Mouse (Mus musculus): Measurements from ENCODE around the gene Cacna1a. TPM values are rescaled to one million over a fixed set of nuclear protein-coding genes. Genes with fewer than 3 reads are reported as not detected.

The Cacna1a gene
- total RNA-seq, 1 experiment from 2014 or later: 13.2 TPM

DNA sequence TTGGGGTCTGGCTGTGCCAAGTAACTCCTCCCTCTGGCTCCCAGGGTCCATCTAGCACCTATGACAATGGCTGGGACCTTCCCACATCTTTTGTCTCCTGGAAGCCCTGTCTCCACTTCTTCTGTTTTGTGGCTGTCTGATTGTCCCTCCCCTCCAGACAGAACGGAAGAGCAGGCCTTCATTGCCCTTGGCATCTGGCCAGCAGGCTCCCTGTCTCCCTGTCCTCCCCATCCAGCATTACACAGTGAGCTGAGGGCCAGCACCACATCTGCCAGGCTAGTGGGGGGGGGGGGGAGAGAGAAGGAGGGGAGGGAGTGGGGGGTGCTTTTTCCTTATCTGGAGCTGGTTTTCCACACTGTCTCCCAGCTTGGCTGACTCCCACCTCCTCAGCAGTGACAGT lies 53.8 kb downstream of the Cacna1a start:
- ATAC-seq (replicated peaks in 1 of 2; ENCODE audit: insufficient read depth in 1 of 2, low FRiP score in 2 of 2, low TSS enrichment in 1 of 2, low read depth in 1 of 2, poor library complexity in 2 of 2, severe bottlenecking in 2 of 2): no peak

DNA sequence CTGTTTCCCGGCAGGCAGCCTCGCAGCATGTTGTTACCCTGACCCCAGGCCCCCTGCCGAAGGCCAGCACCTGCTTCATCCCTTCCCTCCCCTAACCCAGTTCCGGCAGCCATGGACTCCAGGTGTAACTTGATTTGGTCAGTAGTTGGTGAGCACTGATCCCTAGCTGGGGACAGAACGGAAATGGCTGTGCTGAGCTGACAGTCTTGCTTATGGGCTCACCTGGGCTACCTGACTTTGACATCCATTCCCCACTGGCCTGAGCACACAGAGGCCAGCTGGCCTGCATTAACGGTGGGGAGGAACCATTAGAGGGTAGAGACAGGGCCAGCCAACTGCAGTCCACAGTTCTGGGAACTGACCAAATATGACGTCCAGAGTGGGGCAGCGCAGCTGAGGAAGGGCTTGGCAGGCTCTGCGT lies 58.3 kb downstream of the Cacna1a start:
- no peak for ATAC-seq (replicated peaks in 1 of 2; ENCODE audit: insufficient read depth in 1 of 2, low FRiP score in 2 of 2, low TSS enrichment in 1 of 2, low read depth in 1 of 2, poor library complexity in 2 of 2, severe bottlenecking in 2 of 2)

DNA sequence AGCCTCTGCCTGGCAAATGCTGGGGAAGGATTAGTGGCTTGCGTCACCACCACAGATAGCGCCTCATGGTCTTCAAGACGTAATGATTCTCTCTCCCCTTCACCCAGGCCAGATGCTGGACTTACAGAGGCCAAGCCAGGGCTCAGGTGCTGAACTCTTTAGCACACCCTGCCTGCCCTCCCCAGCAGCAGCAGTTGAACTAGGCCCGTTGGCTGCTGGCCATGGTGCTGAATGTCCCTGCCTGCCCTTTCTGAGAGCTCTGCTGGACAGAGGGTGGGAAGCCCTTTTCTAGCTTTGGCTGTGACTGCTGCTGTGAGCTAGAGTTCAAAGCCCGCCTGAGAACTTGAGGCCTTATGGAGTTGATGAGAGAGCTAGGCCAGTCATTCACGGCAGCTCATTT lies 66.3 kb downstream of the Cacna1a start:
- peak; percentile 48 to 49; a peak in 2 of 4 replicates for ATAC-seq (replicated peaks in 1 of 2; ENCODE audit: insufficient read depth in 1 of 2, low FRiP score in 2 of 2, low TSS enrichment in 1 of 2, low read depth in 1 of 2, poor library complexity in 2 of 2, severe bottlenecking in 2 of 2)

DNA sequence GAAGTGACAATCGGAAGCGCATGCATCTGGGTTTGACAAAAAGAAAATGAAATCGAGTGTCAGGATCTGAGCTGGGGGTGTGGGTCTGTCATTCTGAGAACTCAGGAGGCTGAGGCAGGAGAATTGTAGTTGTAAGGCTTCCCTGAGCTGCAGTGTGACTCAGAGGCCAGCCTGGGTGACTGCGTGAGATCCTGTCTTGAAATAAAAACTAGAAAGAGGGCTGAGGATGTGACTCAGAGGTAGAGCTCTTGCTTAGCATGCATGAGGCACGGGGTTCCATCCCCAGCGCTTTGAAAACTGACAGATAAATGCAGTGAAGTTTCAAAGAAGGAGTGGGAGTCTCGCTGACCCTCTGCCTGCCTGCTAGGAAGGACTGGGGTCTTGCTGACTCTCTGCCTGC lies 70.6 kb downstream of the Cacna1a start:
- no peak for ATAC-seq (replicated peaks in 1 of 2; ENCODE audit: insufficient read depth in 1 of 2, low FRiP score in 2 of 2, low TSS enrichment in 1 of 2, low read depth in 1 of 2, poor library complexity in 2 of 2, severe bottlenecking in 2 of 2)

DNA sequence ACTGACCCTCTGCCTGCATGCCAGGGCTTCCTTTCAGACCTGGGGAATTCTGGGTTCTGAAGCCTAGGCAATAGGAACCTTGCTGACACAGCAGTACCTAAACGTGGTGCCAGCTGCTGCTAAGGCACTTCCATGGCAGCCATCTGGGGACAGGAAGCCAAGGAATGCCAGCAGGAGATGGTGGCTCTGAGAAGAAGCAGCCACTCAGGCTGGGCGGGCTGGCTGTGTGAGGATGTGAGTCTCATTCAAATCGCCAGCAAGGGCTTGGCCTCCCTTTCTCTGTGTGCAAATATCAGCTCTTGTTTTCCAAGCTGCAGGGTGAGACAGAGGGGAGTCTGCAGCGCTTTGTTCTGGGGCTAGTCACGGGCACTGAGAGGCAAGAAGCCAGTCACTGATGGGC lies 71.0 kb downstream of the Cacna1a start:
- ATAC-seq (replicated peaks in 1 of 2; ENCODE audit: insufficient read depth in 1 of 2, low FRiP score in 2 of 2, low TSS enrichment in 1 of 2, low read depth in 1 of 2, poor library complexity in 2 of 2, severe bottlenecking in 2 of 2): no peak

DNA sequence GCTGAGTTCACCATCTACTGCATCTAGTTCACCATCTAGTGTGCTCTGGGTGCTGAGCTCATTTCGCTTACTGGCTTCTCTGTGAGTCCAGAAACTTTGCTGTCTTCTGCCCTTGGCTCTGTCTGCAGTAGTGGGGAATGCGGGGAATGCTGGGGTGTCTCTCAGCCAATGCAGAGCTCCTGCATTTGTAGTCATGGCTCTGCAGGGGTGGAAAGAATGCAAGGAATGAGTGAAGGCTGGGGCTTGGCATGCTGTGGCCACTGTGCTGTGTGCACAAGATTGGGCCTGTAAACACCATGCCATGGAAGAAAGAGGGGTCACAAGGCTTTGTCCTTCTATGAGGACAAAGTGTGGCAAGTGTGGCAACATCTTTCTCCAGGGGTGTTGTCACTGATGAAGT lies 72.5 kb downstream of the Cacna1a start:
- ATAC-seq (replicated peaks in 1 of 2; ENCODE audit: insufficient read depth in 1 of 2, low FRiP score in 2 of 2, low TSS enrichment in 1 of 2, low read depth in 1 of 2, poor library complexity in 2 of 2, severe bottlenecking in 2 of 2): no peak

DNA sequence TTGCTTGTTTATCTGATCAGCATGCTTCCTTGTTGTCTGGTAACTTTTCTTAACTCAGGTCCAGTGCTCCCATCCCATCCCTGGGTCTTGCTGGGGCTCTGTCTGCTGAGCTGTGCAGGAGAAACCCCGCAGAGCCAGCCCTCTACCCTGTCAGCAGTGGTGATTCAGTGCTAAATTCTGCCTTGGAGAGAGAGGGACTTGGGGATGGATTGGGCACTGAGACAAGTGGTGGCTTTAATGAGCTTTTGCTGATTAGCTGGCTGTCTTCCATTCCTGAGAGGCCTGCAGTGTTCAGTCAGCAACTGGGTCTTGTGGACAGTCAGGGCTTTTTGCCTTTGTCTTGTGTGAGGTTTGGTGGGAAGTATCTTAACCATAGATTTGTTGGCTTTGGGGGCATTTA lies 78.7 kb downstream of the Cacna1a start:
- ATAC-seq (replicated peaks in 1 of 2; ENCODE audit: insufficient read depth in 1 of 2, low FRiP score in 2 of 2, low TSS enrichment in 1 of 2, low read depth in 1 of 2, poor library complexity in 2 of 2, severe bottlenecking in 2 of 2): no peak

DNA sequence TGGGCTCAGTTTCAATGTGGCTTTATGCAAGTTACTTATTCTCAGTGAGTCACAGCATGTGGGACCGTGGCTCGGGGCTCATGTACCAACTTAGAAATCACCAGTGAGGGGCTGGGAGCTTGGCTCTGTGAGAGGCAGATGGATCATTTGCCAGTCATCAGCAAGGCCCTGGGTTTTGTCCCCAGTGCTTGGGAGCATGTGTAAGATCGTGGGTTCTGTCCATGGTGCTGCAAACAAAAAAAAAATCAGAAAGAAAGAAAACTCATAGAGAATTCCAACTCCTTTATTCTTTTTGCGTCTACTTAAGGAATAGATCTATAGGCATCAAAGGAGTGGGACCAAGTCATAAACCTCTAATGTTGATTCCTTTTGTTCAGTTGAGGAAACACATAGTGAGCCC lies 80.8 kb downstream of the Cacna1a start:
- no peak for ATAC-seq (replicated peaks in 1 of 2; ENCODE audit: insufficient read depth in 1 of 2, low FRiP score in 2 of 2, low TSS enrichment in 1 of 2, low read depth in 1 of 2, poor library complexity in 2 of 2, severe bottlenecking in 2 of 2)

DNA sequence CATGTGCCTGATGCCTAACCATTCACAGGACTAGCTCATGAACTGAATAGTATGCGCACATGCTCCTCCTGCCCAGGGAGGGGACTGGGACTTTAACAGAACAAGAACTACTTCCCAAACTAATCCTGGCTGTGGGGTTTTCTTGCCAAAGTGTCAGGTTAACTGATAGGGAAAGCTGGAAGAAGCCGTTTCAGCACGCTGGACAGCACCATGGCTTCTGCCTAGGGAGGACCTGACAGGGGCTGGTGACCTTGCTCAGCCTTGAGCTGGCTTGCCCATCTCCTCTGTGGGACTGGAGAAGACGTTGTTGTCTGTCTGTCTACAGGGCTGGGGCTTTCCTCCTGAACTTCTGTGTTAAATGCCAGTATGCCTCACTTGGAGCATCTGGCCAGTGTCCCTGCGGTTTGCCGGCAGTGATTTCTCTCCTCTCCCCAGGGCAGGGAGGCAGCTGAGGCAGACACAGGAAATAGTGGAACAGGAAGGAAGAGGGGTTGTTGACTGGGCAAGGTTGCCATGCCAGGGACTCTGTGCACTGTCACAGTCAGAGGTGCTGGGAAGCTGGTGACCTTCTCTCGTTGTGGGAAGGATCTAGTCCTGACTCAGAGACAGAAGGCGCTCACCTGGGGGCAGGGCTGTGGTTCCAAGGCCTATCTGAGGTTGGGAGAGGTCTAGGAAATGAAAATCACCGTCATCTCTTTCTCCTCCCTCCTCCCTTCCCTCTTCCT lies 83.2 kb downstream of the Cacna1a start:
- ATAC-seq (replicated peaks in 1 of 2; ENCODE audit: insufficient read depth in 1 of 2, low FRiP score in 2 of 2, low TSS enrichment in 1 of 2, low read depth in 1 of 2, poor library complexity in 2 of 2, severe bottlenecking in 2 of 2): no peak; a peak in 1 of 4 replicates

DNA sequence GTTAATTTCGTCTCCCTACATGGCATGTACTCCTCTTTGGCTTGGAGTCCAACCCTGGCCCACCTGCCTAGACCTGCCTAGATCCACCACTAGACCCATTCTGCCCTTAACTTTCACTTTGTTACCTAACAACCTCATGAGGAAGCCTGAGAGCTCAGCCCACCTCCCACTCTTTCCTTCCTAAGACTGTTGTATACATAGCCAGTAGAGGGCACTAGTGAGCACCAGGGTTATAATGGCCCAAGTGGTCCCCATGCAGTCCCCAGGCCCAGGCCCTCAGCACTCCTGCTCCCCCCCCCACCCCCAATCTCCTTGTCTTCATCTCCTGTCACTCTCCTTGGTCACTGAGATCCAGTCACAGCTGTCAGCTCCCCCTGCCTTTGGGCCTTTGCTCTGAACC lies 86.2 kb downstream of the Cacna1a start:
- no peak for ATAC-seq (replicated peaks in 1 of 2; ENCODE audit: insufficient read depth in 1 of 2, low FRiP score in 2 of 2, low TSS enrichment in 1 of 2, low read depth in 1 of 2, poor library complexity in 2 of 2, severe bottlenecking in 2 of 2)

DNA sequence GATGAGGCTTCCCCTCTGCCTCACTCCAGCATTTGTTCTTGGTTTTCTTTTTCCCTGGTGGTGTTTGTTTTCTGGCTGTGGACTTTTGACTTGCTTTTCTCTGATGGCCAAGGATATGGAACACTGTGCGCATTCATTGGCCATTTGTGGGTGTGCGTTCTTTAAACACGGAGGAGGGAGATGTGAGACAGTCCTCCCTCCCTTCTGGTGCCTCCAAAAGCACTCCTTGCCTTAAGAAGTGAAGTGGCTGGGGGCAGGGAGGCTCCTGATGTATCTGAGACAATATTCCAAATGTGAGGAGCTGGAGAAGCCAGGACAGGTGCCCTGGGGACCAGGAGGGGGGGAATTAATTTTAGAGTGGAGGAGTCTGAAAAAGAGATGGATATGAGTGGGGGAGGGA lies 89.1 kb downstream of the Cacna1a start:
- no peak for ATAC-seq (replicated peaks in 1 of 2; ENCODE audit: insufficient read depth in 1 of 2, low FRiP score in 2 of 2, low TSS enrichment in 1 of 2, low read depth in 1 of 2, poor library complexity in 2 of 2, severe bottlenecking in 2 of 2)

DNA sequence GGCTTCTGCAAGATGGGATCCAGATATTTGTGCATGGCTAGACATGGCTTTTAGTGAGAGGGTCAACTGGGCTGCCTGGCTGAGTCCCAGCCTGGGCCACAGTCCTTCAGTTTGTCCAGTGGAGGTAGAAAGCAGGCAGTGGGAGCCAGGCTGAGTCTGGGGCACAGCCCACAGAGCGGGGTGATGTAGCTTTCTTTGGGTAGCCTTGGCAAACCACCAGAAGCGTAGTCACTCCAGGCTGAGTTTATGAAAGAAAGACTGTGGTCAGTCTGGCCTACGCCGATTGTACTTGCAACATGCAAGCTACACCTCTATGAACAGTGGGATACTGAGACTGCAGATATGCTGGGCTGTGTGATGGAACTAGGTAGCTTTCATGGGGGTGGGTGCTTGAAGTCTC lies 94.8 kb downstream of the Cacna1a start:
- no peak for ATAC-seq (replicated peaks in 1 of 2; ENCODE audit: insufficient read depth in 1 of 2, low FRiP score in 2 of 2, low TSS enrichment in 1 of 2, low read depth in 1 of 2, poor library complexity in 2 of 2, severe bottlenecking in 2 of 2)

DNA sequence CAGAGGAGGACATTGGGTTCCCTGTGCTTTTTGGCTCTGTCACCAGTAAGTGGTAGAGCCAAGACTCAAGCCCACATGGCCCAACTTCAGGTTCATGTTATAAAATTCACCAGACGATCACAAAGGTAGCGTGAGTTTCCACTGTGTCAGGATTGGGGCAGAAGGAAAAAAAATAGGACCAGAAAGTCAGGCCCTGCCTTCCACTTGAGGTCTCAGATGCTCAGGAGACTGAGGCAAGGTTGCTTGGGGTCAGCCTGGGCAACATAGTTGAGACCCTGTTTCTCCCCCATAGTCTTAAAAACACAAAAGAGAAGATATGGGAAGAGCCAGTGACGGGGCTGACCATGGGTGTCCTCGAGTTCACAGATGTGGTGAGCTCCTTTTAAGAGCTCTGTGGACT lies 97.1 kb downstream of the Cacna1a start:
- ATAC-seq (replicated peaks in 1 of 2; ENCODE audit: insufficient read depth in 1 of 2, low FRiP score in 2 of 2, low TSS enrichment in 1 of 2, low read depth in 1 of 2, poor library complexity in 2 of 2, severe bottlenecking in 2 of 2): no peak

DNA sequence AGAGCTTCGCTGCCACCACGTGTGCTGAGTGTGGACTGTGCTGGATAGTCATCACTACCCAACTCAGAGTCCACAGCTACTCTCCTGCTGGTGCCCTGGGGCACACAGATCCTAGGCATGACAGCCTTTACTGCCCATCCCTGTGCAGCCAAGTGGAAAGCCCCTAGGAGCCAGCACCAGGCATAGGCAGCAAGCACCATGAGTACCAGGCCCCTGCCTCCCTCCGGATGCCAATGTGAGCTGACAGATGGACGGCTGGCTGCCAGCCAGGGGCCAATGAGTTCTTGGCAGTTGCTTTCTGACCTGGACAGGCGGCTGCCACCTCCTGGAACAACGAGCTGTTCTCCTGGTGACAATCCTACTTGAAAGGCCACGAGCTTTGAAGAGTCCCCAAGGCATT lies 97.6 kb downstream of the Cacna1a start:
- ATAC-seq (replicated peaks in 1 of 2; ENCODE audit: insufficient read depth in 1 of 2, low FRiP score in 2 of 2, low TSS enrichment in 1 of 2, low read depth in 1 of 2, poor library complexity in 2 of 2, severe bottlenecking in 2 of 2): no peak

DNA sequence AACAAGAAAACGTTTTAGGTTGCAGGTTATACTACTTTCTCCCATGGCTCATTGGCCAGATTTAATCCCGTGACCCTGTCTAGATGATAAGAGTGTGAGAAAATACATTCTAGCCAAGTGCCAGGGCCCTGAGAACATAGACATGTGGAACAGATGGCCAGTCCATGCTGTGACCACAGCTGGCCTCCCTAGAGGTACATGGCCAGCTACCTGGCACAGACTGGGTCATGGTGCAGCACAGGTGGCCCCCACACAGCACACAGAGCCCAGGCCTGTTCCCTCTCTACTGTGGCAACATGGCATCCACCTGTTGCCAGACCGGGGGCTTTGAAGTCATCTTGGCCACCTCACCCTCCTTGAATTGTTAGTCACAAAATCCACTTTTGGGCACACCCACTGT lies 101.0 kb downstream of the Cacna1a start:
- ATAC-seq (replicated peaks in 1 of 2; ENCODE audit: insufficient read depth in 1 of 2, low FRiP score in 2 of 2, low TSS enrichment in 1 of 2, low read depth in 1 of 2, poor library complexity in 2 of 2, severe bottlenecking in 2 of 2): no peak

DNA sequence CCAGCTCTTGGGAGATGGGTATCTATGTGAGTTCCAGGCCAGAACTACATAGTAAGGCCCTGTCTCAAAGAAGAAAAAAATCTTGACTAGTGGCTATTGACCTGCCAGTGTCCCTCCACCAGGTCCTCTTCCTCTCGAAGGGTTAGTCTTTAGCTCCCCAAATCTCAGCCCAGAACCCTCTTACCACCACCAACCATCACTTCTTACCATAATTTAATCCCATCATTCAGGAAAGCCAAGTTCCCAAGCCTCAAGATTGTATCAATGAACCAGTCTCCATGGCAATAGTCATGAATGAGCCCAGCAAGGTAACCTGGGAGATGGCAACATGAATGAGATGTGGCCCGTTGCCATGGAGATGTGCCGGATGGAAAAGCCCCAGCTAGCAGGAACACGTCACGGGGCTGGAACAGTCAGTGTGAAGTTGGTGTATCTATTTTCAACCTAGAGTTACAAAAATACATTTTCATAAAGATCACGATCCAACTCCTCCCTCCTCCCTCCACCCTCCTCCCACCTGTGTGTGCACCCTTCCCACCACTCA lies 106.4 kb downstream of the Cacna1a start:
- no peak for ATAC-seq (replicated peaks in 1 of 2; ENCODE audit: insufficient read depth in 1 of 2, low FRiP score in 2 of 2, low TSS enrichment in 1 of 2, low read depth in 1 of 2, poor library complexity in 2 of 2, severe bottlenecking in 2 of 2)

DNA sequence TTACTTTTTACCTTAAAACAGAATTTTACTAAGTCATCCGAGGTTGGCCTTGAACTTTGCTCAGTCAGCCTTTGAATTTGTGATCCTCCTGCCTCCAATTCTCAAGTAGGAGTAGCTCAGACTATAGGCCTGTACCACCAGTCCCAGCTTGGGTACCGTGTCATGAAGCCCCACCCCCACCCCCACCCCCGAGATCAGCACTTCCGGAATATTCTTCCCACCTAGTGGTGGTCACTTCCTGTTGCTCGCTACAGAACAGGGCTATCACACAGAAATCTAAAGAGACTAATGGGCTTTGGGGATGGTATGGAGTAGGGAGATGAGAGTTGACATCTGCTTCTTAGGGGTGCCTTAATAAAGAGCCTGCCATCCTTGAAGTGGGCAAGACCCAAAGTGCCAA lies 112.9 kb downstream of the Cacna1a start:
- no peak; a peak in 1 of 4 replicates for ATAC-seq (replicated peaks in 1 of 2; ENCODE audit: insufficient read depth in 1 of 2, low FRiP score in 2 of 2, low TSS enrichment in 1 of 2, low read depth in 1 of 2, poor library complexity in 2 of 2, severe bottlenecking in 2 of 2)

DNA sequence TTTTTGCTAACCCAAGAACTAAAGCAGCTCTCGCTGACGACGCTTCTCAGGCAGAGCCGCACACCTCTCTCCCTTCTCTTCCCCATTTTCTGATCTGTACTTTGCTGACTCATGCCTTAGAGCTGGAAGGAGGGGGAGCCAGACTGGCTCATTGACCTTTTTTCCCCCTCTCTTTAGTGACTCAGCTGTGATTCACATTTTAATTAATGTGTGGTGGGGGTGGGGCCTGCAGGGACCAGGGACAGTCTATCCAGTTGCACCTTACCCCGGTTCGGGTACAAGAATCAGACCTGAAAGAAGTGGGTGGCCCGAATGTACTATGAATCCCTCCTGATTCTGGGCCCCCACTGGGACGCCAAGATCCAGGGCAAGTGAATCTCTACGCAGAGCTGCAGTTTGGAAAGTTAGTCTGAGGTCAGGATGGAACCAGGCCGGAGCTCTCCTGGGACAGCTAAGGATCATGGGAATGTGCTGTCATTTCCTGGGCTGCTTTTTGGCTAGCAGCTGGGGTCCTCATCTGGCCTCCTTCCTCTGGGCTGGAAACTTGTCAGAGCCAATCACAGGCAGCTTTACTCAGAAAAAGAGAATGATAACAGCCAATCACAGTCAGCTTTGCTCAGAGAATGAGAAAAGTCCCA lies 113.5 kb downstream of the Cacna1a start:
- ATAC-seq (replicated peaks in 1 of 2; ENCODE audit: insufficient read depth in 1 of 2, low FRiP score in 2 of 2, low TSS enrichment in 1 of 2, low read depth in 1 of 2, poor library complexity in 2 of 2, severe bottlenecking in 2 of 2): peak; percentile 67 to 84

DNA sequence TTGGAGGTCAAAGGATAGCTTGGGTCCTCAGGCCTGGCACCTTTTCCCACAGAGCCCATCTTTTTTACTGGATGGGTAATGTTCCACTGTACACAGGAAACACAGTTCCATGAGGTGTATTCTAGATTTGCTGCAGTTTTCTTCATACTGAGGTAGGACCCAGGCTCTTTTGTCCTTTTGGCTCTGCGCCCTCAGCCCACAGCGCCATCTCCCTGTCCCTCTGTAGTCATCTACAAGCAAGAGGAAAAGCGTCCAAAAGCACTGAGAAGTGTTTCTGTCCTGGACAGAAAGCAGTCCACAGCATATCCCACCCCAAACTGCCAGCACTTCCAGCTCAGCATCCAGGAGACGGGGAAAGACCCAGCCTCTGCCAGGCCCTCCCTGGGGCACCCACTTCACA lies 114.4 kb downstream of the Cacna1a start:
- ATAC-seq (replicated peaks in 1 of 2; ENCODE audit: insufficient read depth in 1 of 2, low FRiP score in 2 of 2, low TSS enrichment in 1 of 2, low read depth in 1 of 2, poor library complexity in 2 of 2, severe bottlenecking in 2 of 2): no peak
